Mouse (Mus musculus) heart, postnatal 36 days (tissue): ENCODE data around the gene Cercam. TPM values are rescaled to one million over a fixed set of nuclear protein-coding genes. Genes with fewer than 3 reads are reported as not detected.

Source experiments
- DNase-seq, 2 experiments: peaks; one replicate each; pipeline ENCODE4 v3.0.0; 2021 to 2022
- intact Hi-C: fragments of 180-260 bp; cut with DNase I; formaldehyde crosslinking; loops from one replicate; pipeline ENCODE4 v1.15.1; 2025
- total RNA-seq, 2 experiments: library from RNA; stranded (reverse); gene quantifications; 2 replicates each; pipeline ENCODE4 v1.2.3; 2021

Gene Cercam
- 1 to 10 TPM; 4.4 to 4.9 TPM for total RNA-seq

- peak; percentile 82 to 86 for DNase-seq
- intact Hi-C loops = no loop called here
Measured at GRCm38 (mm10) chr2:29868949-29869645, at the start of gene Cercam. Gene Cercam (plus strand): TSS chr2:29869164.

GRCm38 (mm10) chr2:29819363-29819762 is 49.6 kb upstream of the Cercam start:
- intact Hi-C loops = loop anchor here (5.0 kb wide), 2 partner anchors 52 to 158 kb away; no protein-coding TSS in a partner anchor

DNA sequence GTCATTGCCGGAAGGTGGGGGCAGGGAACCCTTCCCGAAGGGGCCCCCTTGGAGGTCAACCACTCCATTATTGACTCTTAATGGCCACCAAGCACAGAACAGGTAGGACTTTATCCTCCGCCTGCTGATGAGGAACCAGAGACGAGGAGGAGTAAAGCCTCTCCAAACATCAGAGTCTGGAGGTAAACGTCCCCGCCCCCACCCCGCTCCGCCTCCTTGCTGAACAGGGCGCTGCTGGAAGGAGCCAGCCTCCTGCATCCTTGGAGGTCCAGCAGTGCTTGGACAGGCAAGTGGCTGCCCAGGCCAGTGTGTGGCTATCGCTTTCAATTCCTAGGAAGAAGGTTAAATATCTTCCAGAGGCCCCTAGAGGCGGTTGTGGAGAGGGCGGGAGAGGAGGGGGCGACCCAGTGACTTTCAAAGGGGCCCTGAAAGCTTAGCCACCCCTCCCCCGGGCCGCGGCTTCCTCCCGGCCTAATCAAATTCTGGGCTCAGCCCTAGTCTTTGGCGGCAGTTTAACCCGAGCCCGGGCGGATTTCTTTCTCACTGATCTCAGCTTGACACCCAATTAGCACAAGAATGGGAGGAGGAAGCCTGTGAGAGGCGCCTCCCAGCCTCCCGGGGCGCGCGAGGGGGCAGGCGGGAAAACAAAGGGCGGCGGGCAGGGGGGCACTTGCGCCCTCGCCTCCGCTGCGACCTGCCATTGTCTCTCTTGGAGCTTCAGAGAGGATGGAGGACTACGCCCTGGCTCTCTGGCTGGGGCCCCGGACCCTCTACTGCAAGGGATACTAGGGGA is 48.7 kb upstream of the Cercam start, which contains the start of gene Urm1:
Gene Urm1, plus strand, starts transcription at position 51 of the 793 bp plus-strand sequence.
- intact Hi-C loops = no loop called here
- peak; percentile 57 to 68 for DNase-seq

More at GRCm38 (mm10) chr2:29819363-29819762, 49.6 kb upstream of the Cercam start:
- no peak for DNase-seq

DNA sequence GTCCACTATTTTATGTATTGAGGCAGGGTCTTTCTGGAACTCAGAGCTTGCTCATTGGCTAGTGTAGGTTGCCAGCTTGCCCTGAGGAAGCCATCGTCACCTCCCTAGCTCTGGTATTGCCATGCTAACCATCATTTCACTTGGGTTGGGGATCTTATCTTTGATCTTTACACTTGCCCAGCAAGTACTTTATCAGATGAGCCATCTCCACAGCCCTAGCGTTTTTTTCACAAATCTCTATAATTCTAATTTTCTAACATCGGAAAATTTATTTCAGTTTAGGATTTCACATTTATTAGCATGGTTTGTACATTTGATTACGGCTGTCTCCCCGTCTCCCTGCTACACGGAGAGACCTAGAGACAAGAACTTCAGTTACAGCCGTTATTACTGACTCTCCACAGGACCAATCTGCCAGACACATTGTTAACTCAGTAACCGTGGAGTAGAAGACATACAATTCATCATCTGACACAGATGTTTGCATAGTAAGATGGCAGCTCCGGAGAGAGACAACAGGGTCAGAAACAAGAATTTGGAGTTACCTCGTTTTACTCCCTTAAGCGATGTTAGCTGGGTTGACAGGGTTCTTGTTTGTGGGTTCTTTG is 42.5 kb upstream of the Cercam start:
- DNase-seq = no peak
- intact Hi-C loops = no loop called here

GRCm38 (mm10) chr2:29826926-29827708 is 41.8 kb upstream of the Cercam start:
- intact Hi-C loops = no loop called here
- peak; percentile 94 to 95 for DNase-seq

- intact Hi-C loops = no loop called here
- DNase-seq = no peak
Measured at GRCm38 (mm10) chr2:29827709-29828024, 41.3 kb upstream of the Cercam start.

DNA sequence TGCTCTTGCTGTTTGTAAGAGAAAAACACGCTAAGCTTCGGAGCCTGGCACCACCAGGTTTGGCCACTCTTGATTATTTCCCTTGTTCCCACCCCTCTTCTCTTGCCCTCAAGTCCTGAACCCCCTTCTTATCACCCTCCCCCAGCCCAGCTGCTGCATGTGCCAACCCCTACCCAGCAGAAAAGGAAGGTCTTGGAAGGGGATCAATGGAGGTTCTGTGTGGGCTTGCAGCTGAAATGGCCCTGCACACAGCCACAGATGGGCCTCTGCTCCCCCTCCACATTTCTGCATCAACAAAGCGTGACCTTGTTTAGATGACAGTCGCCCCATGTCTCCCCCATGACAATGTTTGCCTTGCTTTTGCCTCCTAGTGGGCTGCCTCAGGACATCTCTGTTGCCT is 37.9 kb upstream of the Cercam start:
- intact Hi-C loops = no loop called here
- no peak for DNase-seq

GRCm38 (mm10) chr2:29833796-29834195 is 35.2 kb upstream of the Cercam start:
- intact Hi-C loops = no loop called here
- no peak for DNase-seq

GRCm38 (mm10) chr2:29835391-29835899 is 33.5 kb upstream of the Cercam start:
- no peak for DNase-seq
- intact Hi-C loops = no loop called here

- DNase-seq = no peak
- intact Hi-C loops = no loop called here
Measured at GRCm38 (mm10) chr2:29839460-29839859, 29.5 kb upstream of the Cercam start.

DNA sequence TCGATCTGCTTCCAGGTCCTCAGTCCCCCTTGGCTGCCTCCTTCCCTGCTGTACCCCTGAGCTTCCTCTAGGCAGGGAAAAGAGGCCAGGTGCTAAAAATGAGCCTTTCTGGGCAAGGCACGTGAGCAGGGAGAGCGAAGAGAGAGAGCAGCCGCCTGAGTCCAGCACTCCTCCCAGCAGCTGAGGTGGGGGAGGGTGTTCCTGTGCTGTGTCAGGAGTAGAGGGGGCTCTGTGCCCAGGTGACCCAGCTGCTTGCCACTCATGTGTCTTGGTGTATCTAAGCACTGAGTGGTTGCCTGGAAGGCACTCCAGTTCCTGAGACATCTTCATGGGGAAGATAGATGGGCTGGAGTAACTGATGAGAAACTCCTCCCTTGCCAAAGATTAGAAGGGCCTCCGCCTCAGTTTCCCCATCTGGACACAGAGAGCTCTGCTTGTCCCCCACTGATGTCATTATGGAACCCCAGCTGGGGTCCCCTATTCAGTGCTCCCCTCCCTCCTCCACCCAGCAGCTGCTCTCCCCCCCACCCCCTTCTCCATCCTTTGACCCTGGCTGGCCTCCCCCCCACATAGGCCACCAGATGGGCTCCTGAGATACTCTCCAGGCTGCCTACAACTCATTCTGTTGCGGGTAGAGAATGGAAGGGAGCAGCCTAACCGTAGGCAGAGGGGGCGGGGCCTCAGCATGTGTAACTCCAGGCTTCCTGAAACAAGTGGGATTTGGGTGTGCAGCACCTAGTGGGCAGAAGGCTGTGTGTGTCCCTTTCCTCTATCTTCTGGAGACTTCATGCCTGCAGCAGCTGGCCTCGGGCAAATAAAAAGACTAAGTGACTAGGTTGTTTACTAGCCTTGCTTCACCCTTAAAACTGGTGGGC is 25.5 kb upstream of the Cercam start:
- intact Hi-C loops = no loop called here
- no peak for DNase-seq

GRCm38 (mm10) chr2:29844115-29844514 is 24.8 kb upstream of the Cercam start:
- no peak for DNase-seq
- intact Hi-C loops = no loop called here

GRCm38 (mm10) chr2:29844661-29845060 is 24.3 kb upstream of the Cercam start:
- intact Hi-C loops = no loop called here
- no peak for DNase-seq

- DNase-seq = no peak
- intact Hi-C loops = no loop called here
Measured at GRCm38 (mm10) chr2:29845636-29846035, 23.3 kb upstream of the Cercam start.

GRCm38 (mm10) chr2:29846061-29846853 is 22.7 kb upstream of the Cercam start:
- intact Hi-C loops = no loop called here
- no peak for DNase-seq

GRCm38 (mm10) chr2:29846911-29847310 is 22.1 kb upstream of the Cercam start:
- intact Hi-C loops = no loop called here
- no peak for DNase-seq

DNA sequence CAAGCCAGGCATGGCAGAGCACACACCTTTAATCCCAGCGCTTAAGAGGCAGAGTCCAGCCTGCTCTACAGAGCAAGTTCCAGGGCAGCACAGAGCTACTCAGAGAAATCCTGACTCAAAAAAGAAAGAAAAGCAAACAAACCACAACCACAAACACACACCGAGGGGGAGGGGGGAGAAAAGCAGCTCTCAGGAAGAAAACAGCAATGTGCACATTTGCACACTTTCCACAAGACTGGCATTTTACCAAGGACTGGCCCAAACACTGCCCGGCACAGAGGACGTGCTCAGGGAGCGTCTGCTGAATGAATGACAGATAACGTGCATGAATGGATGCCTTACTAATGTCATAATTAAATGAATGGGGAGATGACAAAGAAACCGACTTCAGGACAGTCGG is 19.9 kb upstream of the Cercam start:
- intact Hi-C loops = no loop called here
- DNase-seq = no peak

DNA sequence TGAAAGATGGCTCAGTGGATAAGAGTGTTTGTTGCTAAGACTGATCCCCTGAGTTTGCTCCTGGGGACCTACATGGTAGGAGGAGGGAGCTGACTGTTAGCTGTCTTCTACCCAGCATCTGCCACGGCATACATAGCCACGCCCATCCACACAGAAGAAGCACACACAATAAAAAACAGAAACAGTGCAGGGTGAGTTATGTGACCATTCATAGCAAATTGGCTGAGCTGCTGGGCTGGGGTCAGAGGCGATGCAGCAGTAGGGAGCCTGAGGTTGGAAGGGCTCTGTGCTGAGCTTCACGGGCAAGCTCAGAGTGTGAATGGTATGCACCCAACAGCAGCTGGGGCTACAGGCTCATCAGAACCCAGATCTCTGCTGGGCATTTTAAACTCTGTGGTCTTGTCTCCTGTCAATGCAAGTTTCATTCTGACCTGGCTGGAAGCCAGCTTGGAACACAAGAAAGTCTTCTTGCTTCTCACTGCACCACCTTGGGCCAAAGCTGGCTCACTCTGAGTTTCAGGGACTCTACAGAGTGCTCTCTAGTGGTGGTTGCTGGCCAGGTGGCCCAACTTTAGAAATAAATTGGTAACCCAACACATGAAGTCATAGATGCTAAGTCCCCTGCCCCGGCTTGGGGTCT is 19.0 kb upstream of the Cercam start:
- intact Hi-C loops = no loop called here
- DNase-seq = no peak
